ENCODE assay signal across 27 mouse cellular contexts in genomic region chr9:95771671-95772070, GRCm38 (mm10). TPM values are rescaled to one million over a fixed set of nuclear protein-coding genes. Genes with fewer than 3 reads are reported as not detected.
"Had no signal": no experiment of that assay in that cellular context is flagged by ENCODE, and none has a peak within 500 bp of the region (broad histone marks: within the 10 kb centered on the region; RNA-seq: fewer than 3 reads in every experiment).

No protein-coding gene starts in this region.

- H3K9me3 ChIP-seq: heart, embryonic 10.5 days; heart, embryonic 12.5 days; hindbrain, embryonic 10.5 days; hindbrain, embryonic 12.5 days; limb, embryonic 10.5 days; limb, embryonic 12.5 days; liver, embryonic 13.5 days; liver, embryonic 15.5 days had no signal

- H3K36me3 ChIP-seq: heart, embryonic 10.5 days; heart, embryonic 12.5 days; hindbrain, embryonic 10.5 days; hindbrain, embryonic 12.5 days; limb, embryonic 10.5 days; limb, embryonic 12.5 days; liver, embryonic 15.5 days had no signal

- DNase-seq: gastrocnemius, adult 2 months; gastrocnemius, postnatal 10 days; gastrocnemius, postnatal 25 days; heart, adult 18-20 months; heart, postnatal 10 days; heart, postnatal 4 days; kidney, adult 18-20 months; kidney, adult 8-10 months; kidney, postnatal 10 days; kidney, postnatal 25 days; kidney, postnatal 4 days; liver; liver, embryonic 13.5 days had no signal

- H3K9ac ChIP-seq: heart, embryonic 12.5 days; hindbrain, embryonic 12.5 days; hindbrain, embryonic 14.5 days; limb, embryonic 12.5 days; liver, embryonic 13.5 days; liver, embryonic 15.5 days had no signal

- ATAC-seq: hindbrain, embryonic 16.5 days; inflammation-experienced regulatory T-cells, adult 6 months; intestine, postnatal 0 days had no signal

- H3K4me3 ChIP-seq: gastrocnemius, adult 2 months; heart, embryonic 10.5 days; heart, embryonic 12.5 days; hindbrain, embryonic 10.5 days; hindbrain, embryonic 12.5 days; left cerebral cortex, adult 2 months; limb, embryonic 10.5 days; limb, embryonic 12.5 days; liver, embryonic 13.5 days; liver, embryonic 15.5 days had no signal

- H3K4me2 ChIP-seq: heart, embryonic 12.5 days; hindbrain, embryonic 12.5 days; hindbrain, embryonic 14.5 days; limb, embryonic 12.5 days; liver, embryonic 11.5 days; liver, embryonic 13.5 days; liver, embryonic 15.5 days had no signal

- H3K4me1 ChIP-seq: heart, embryonic 10.5 days; heart, embryonic 12.5 days; hindbrain, embryonic 10.5 days; hindbrain, embryonic 12.5 days; limb, embryonic 10.5 days; limb, embryonic 12.5 days; liver, embryonic 13.5 days; liver, embryonic 15.5 days had no signal

- H3K27ac ChIP-seq: gastrocnemius, adult 2 months; heart, embryonic 10.5 days; hindbrain, embryonic 10.5 days; hindbrain, embryonic 12.5 days; hindbrain, embryonic 14.5 days; left cerebral cortex, adult 2 months; limb, embryonic 10.5 days; limb, embryonic 12.5 days; liver, embryonic 13.5 days; liver, embryonic 15.5 days had no signal

- H3K27me3 ChIP-seq: heart, embryonic 12.5 days; hindbrain, embryonic 12.5 days; limb, embryonic 12.5 days; liver, embryonic 13.5 days; liver, embryonic 15.5 days had no signal

RNA-seq across cellular contexts. Expression of gene Trpc1, which starts 21.5 kb away (rescaled TPM):
- total RNA-seq: granulocyte monocyte progenitor cell, adult 5-6 weeks had no signal
